In the genomic region with DNA sequence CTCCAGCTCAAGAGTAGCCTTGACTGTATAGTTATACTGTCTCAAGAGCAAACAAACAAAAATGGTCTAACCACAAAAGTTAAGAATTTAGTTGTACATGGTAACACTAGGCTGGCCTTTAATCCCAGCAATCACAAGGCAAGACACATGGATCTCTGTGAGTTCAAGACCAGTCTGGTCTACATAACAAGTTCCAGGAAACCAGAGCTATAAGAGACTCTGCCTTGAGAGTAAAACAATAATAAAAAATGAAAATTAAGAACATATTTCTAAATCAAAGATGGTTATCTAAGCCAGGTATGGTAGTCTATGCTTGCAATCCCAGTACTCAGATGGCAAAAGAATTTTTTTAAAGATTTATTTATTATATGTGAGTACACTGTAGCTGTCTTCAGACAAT, we compare ENCODE assay signal across 45 mouse cellular contexts. TPM values are rescaled to one million over a fixed set of nuclear protein-coding genes. Genes with fewer than 3 reads are reported as not detected.
"Had no signal": no experiment of that assay in that cellular context is flagged by ENCODE, and none has a peak within 500 bp of the region (broad histone marks: within the 10 kb centered on the region; RNA-seq: fewer than 3 reads in every experiment).

No protein-coding gene starts in this region.

- ATAC-seq: hindbrain, embryonic 16.5 days; hindbrain, postnatal 0 days; inflammation-experienced regulatory T-cells, adult 6 months; intestine, embryonic 15.5 days; intestine, embryonic 16.5 days; intestine, postnatal 0 days had no signal

- DNase-seq: heart, postnatal 10 days; heart, postnatal 14 days; heart, postnatal 36 days; heart, postnatal 4 days; kidney, adult 11 months; kidney, adult 18-20 months; kidney, adult 2 months; kidney, adult 8-10 months; kidney, adult 9 months; kidney, postnatal 10 days; kidney, postnatal 14 days; kidney, postnatal 25 days; kidney, postnatal 36 days; kidney, postnatal 4 days; layer of hippocampus, adult 9-11 months; layer of hippocampus, postnatal 36 days had no signal

- H3K27me3 ChIP-seq: heart, embryonic 15.5 days; hindbrain, embryonic 15.5 days; intestine, embryonic 15.5 days had no signal

- H3K4me3 ChIP-seq: heart, embryonic 12.5 days; heart, embryonic 13.5 days; heart, embryonic 15.5 days; hindbrain, embryonic 10.5 days; hindbrain, embryonic 12.5 days; hindbrain, embryonic 13.5 days; hindbrain, embryonic 15.5 days; intestine, embryonic 15.5 days; kidney, embryonic 15.5 days; layer of hippocampus, adult 2 months; left cerebral cortex, adult 2 months had no signal

- H3K9me3 ChIP-seq: heart, embryonic 12.5 days; heart, embryonic 13.5 days; heart, embryonic 15.5 days; hindbrain, embryonic 10.5 days; hindbrain, embryonic 12.5 days; hindbrain, embryonic 13.5 days; hindbrain, embryonic 15.5 days; intestine, embryonic 15.5 days; kidney, embryonic 15.5 days had no signal

- H3K4me2 ChIP-seq: heart, embryonic 11.5 days; heart, embryonic 12.5 days; heart, embryonic 13.5 days; heart, embryonic 15.5 days; hindbrain, embryonic 12.5 days; hindbrain, embryonic 13.5 days; hindbrain, embryonic 14.5 days; hindbrain, embryonic 15.5 days; intestine, embryonic 15.5 days; kidney, embryonic 15.5 days had no signal

- H3K27ac ChIP-seq: heart, embryonic 13.5 days; heart, embryonic 15.5 days; hindbrain, embryonic 10.5 days; hindbrain, embryonic 12.5 days; hindbrain, embryonic 13.5 days; hindbrain, embryonic 14.5 days; hindbrain, embryonic 15.5 days; hindbrain, postnatal 0 days; intestine, embryonic 15.5 days; kidney, embryonic 15.5 days; kidney, postnatal 0 days; layer of hippocampus, adult 2 months; left cerebral cortex, adult 2 months had no signal

- H3K36me3 ChIP-seq: heart, embryonic 12.5 days; heart, embryonic 13.5 days; heart, embryonic 15.5 days; hindbrain, embryonic 10.5 days; hindbrain, embryonic 12.5 days; hindbrain, embryonic 13.5 days; hindbrain, embryonic 15.5 days; intestine, embryonic 15.5 days; kidney, embryonic 15.5 days had no signal

- H3K9ac ChIP-seq: heart, embryonic 12.5 days; heart, embryonic 13.5 days; heart, embryonic 15.5 days; hindbrain, embryonic 12.5 days; hindbrain, embryonic 13.5 days; hindbrain, embryonic 14.5 days; hindbrain, embryonic 15.5 days; intestine, embryonic 15.5 days; kidney, embryonic 15.5 days had no signal

RNA-seq across cellular contexts. Expression of gene Odf4, which starts 38.2 kb away (rescaled TPM):
- total RNA-seq: heart, postnatal 10 days; heart, postnatal 14 days; heart, postnatal 25 days; heart, postnatal 36 days; heart, postnatal 4 days; hematopoietic stem cell, adult 5-6 weeks; layer of hippocampus, adult 18-20 months; layer of hippocampus, adult 2 months; layer of hippocampus, postnatal 25 days; layer of hippocampus, postnatal 36 days had no signal
- polyA plus RNA-seq: heart, embryonic 11.5 days; heart, embryonic 12.5 days; heart, embryonic 13.5 days; heart, embryonic 14.5 days; heart, embryonic 15.5 days; heart, embryonic 16.5 days; heart, postnatal 0 days; hindbrain, embryonic 10.5 days; hindbrain, embryonic 12.5 days; inflammation-experienced regulatory T-cells, adult 6 months; intestine, embryonic 15.5 days; intestine, embryonic 16.5 days; intestine, postnatal 0 days; kidney, embryonic 14.5 days; kidney, embryonic 15.5 days; kidney, embryonic 16.5 days; large intestine, adult 2 months had no signal
